Mouse (Mus musculus) v-Abl transformed pro-B cells (cell line): ENCODE measurements at regions not wholly inside any gene's neighbourhood (a gene's known extent, or its start where the extent isn't known, plus 50 kb on each side); places are given as distances from the start of the nearest gene placed in this dataset.

Experiments
- in situ Hi-C, 2 experiments: fragments of 400-800 bp; cut with MboI; formaldehyde crosslinking; loops; one replicate each; pipeline ENCODE4 v1.15.1; 2025; ENCODE audit not compliant: unreplicated experiment in 2 of 2

- in situ Hi-C loops: no loop called here
Observed at GRCm38 (mm10) chr7:125243021-125243420, 201.5 kb upstream of the Kdm8 start.

DNA sequence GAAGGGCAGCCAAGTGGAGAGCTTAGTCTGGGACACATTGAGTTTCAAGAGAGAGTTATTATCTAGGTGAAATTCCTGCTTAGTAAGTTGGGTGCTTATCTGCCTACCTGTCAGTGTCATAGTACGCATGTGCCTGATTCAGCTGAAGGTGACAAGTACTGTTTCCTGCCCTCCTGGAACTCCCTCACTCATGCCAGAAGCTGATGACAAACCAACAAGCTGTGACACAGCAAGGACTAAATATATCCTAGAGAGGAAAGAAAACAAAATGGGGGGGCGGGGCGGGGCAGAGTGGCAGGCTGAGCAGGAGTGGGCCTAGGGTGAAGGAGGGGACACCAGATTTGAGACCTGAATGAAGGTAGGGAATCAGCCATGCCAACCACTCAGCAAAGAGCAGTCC, 196.1 kb upstream of the Kdm8 start:
- in situ Hi-C loops: no loop called here

- in situ Hi-C loops: no loop called here
Observed at GRCm38 (mm10) chr7:125250385-125250784, 194.1 kb upstream of the Kdm8 start.

- in situ Hi-C loops: no loop called here
Observed at GRCm38 (mm10) chr7:125250970-125251585, 193.4 kb upstream of the Kdm8 start.

DNA sequence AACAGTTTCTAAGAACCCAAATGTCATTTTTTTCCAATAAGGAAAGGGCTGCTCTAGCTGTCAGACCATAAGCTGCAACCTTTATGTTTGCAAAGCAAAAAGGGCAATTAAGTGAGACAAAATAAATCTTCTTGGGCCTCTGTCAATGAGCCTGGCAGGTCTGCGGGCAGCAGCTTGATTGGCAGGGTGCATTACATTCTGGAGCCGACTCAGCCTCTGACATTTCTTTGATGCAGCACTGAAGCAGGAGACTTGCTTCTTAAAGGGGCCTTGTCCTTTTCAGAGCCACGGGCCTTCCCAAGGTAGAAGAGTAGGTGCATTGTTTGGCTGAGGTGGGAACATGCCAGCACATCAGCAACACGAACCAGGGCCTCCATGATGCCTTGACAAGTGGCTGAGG, 190.2 kb upstream of the Kdm8 start:
- in situ Hi-C loops: no loop called here

DNA sequence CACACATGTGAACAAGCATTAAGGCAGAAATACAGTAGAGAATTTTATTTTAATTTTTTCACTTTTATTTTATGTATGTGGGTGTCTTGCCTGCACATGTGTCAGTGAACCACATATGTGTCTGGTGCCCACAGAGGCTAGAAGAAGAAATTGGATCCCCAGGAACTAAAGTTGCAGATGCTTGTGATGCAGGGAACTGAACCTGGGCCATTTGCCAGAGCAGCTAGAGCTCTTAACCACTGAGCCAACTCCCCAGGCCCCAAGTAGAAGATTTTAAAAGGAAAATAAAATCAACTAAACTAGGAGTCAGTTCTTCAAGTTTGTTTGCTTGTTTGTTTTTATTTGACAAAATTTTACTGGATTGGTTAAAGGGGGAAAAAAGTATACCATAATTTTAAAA, 185.5 kb upstream of the Kdm8 start:
- in situ Hi-C loops: no loop called here

GRCm38 (mm10) chr7:125262133-125262532, 182.3 kb upstream of the Kdm8 start:
- in situ Hi-C loops: no loop called here

DNA sequence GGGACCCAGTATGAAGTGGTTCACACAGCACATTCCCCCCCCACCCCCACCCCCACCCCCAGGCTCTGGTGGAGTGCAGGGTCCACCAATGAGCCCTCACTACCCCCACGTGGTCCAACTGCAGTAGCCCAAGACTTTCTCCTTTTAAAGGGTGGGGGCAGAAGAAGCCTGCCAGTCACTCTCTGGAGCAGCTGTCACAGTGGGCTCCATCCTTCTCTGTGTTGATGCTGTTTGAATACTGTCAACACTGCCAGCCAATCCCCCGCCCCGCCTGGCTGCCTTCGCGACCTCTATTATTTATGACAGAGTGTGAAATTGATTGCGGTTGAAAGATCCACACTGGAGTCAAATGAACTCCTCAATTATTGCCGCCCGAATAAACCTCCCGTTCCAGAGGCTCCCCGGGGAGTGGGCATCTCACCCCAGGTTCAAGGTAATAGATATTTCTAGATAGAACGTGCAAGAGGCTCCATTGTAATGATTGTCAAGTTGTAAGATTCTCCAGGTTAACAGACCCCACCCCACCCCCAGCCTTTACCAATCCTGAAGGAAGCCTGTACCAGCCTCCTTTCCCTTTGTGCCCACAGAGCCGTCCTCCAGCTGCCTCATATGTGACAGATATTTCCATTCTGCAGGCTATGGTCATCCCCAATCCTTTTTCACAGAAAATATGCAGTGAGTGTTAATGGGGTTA, 181.7 kb upstream of the Kdm8 start:
- in situ Hi-C loops: no loop called here

GRCm38 (mm10) chr7:125263756-125264155, 180.7 kb upstream of the Kdm8 start:
- in situ Hi-C loops: no loop called here

- in situ Hi-C loops: no loop called here
Observed at GRCm38 (mm10) chr7:125270711-125271110, 173.8 kb upstream of the Kdm8 start.

GRCm38 (mm10) chr7:125271356-125271755, 173.1 kb upstream of the Kdm8 start:
- in situ Hi-C loops: no loop called here

DNA sequence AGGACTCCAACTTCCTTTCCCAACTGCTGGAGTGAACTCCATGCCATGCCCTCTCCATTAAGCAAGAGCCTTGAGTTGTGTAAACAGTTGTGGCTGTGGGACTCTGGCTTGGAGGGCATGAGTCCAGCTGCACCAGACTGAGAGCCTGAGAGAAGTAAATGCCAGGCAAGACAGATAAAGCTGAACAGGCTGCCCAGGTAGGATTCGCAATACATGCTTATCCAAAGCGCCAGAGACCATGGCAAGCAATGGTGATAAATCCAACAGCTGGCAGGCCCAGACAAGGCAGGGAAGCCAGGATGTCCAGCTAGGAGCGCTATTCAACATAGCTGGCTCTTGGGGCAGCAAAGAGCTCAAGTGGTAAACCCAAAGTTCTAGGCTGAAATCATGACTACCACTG, 163.1 kb upstream of the Kdm8 start:
- in situ Hi-C loops: no loop called here

DNA sequence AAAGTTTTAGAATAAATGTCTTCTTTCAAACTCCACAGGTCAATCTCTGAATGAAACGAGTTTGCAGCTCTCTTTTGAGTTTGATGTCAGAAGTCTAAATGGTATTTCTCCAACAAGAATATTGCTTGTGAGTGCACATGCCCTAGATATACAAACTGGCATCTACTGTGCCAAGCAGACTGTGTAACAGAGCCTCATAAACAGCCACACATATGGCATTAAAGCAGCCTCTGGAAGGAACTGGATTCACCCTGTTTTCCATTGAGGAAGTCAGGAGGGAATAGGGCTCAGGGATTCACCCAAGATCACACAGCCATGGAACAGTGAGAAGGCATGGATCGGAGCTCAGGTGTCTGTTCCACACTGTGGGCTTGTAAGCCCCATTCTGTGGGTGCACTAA, 149.2 kb upstream of the Kdm8 start:
- in situ Hi-C loops: no loop called here

- in situ Hi-C loops: no loop called here
Observed at GRCm38 (mm10) chr7:125308433-125308832, 136.0 kb upstream of the Kdm8 start.

DNA sequence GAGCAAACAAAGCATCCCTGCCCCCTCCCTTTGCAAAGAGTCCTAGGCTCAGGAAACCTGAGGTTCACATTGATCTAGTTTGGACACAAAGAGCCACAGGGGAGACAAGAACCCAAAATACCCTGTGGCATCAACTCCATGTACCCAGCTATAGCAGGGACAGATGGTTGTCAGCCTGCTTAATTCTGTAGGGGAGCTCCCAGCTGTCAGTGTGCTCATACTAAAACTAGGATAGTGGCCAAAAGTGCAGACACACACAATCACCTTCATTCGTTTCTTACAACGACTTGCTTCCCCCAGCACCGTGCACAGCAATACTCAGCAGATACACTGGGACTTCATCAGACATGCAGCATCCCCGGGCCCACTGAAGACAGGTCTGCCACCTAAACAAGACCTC, 133.5 kb upstream of the Kdm8 start:
- in situ Hi-C loops: no loop called here

DNA sequence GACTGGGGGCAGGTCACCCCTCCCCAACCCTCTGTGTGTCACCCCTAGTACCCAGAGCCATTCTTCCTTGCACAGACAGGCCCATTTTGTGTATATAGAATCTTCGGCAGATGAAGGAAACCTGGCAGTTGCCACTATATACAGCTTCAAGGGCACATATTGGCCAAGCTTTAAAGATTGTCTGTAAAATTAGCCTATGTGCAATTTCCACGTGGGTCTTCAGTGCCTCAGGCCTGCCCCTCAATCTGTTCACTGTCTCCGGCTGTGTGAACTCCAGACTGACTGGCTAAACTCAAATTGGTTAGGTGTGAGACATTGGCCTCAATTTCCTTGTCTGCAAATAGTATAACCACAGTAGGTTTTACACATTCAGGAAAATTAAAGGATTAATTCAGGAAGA, 130.9 kb upstream of the Kdm8 start:
- in situ Hi-C loops: no loop called here

- in situ Hi-C loops: no loop called here
Observed at GRCm38 (mm10) chr7:125334769-125335168, 109.7 kb upstream of the Kdm8 start.

DNA sequence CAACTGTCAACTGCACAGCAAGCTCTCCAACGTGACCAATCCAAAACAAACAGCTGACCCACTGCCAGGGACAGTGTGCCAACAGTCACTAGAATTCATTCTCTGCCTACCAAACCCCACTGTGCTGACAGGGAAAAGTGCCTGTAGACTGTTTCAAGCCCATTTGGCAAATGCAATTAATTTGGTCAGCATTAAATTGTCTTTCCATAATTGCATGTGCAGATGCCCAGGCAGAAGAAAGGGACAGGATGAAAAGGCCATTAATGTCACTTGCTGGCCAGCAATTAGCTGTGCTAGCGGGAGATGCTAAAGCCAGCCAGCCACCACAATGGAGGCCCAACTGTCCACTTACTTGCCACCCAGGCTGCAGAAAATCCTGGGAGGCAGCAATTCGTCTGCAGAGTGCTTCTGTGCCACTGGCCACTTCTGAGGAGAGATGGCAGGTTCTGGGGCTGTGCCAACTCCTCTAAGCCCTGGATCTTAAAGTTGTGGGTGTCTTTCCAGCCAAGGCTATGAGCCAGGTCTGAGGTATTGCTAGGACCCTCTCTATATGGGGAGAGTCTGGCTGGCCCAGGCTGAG, 108.8 kb upstream of the Kdm8 start:
- in situ Hi-C loops: no loop called here

DNA sequence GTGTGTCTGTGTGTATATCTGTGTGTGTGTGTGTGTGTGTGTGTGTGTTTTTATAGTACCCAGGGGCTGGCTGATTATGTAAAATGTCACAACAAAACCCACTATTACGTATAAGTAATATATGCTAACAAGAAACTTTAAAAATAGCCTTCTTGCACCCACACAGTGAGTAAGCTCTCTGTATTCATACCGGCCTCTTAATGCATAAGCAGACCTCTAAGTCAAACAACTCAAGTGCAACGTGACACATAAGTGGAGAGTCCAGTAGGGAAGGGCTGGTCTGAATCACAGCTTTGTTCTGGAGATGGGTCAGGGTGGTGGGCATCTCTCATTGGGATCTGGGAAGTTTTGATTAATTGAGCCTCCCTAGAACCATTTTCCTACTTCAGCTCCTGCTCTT, 107.7 kb upstream of the Kdm8 start:
- in situ Hi-C loops: no loop called here

DNA sequence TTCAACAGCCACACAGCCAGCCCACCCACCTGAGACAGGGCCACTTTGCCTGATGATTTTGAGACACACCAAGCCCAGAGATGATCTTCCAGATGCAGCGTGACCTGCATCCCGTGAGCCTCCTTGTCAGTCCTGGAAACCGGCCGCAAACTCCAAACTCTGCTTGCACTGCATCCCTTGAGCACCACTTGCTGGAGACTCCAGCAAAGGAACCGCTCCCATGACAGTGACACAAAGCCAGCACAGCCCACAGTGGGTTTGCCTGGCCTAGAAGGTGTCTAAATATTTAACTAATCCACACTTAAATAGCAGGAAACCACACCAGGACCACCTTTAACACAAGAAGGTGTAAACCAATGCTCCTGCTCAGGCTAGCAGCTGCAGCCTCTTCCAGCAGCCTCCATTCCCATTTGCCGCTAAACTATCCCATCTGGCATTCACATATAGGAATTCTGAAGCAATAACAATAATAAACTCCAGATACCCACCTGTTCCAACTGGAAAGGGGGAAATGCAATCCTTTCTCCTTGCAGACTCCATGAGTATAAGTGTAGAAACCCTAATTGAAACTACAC, 106.2 kb upstream of the Kdm8 start:
- in situ Hi-C loops: no loop called here

DNA sequence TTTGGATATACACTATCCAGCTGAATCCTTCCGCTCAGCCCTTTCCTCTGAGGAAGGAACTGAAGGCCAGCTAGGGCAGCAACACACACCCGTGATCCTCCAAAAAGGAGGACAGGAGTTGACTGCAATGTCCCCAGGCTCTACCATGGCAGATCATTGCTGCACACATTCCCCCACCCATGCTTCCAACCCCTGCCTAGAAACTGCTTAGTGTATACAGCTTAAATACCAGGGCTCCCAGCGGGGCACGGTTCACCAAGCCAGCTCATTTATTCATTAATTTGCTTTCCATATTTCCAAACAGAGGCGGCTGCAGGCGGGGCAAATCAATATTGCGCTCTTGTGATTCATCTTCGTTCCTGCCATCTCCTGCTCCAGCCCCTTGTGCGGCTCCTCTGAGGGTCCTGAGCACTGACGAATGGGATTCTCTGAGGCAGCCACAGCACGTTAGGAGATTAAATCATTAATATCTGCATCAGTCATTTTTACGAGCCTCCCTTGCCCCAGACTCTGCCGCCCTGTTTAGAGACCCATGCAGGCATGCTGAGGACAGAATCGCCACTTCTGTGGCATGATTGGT, 104.1 kb upstream of the Kdm8 start:
- in situ Hi-C loops: no loop called here

DNA sequence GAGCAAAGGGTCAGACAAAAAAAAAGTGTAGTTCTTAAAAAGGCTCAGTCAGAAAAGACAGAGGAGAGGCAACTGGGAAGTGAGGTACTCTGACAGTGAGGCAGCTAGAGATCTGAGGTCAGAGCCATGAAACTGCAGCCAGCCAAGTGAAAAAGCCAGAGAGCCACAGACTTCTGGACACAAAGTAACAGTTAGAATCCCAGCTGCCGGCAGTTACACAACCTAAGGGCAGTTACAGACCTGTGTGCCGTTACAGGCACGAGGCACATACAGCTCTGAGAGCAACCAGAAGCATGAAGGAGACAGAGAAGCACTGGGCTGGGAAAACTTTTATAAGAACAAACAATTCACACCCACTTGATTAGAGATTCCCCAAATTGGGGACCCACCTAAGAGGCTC, 94.9 kb upstream of the Kdm8 start:
- in situ Hi-C loops: no loop called here
